Mouse (Mus musculus) heart, adult 18-20 months (tissue): ENCODE results near the gene Prrc2c. TPM values are rescaled to one million over a fixed set of nuclear protein-coding genes. Genes with fewer than 3 reads are reported as not detected.

Source experiments
- microRNA-seq, 2 experiments: library from miRNA; unstranded; fragments of <30 nt; microRNA quantifications; one replicate each; pipeline ENCODE4 v1.2.0; 2022
- total RNA-seq, 2 experiments: library from RNA; stranded (reverse); gene quantifications; 2 replicates each; pipeline ENCODE4 v1.2.3; 2021

The Prrc2c gene
- total RNA-seq, 2 experiments from 2014 or later: 60.7 to 78.1 TPM

Small RNA genes within 50 kb of the gene (microRNA-seq; reads per million reads assigned to microRNA genes)
- gene Gm27616: 0 reads per million in 2 experiments

Other genes with a start within 250 kb of the Prrc2c start
- gene Mettl13, start 192.0 kb downstream of the Prrc2c start, total RNA-seq: 1 to 10 TPM; 4.6 to 4.9 TPM
- 10 to 100 TPM; 19.4 to 24.3 TPM for gene Vamp4, start 170.0 kb downstream of the Prrc2c start, total RNA-seq
- 1 to 10 TPM; 2.9 to 3.9 TPM for gene Myoc, start 101.4 kb downstream of the Prrc2c start, total RNA-seq
- not detected for gene Myocos, start 82.3 kb downstream of the Prrc2c start, total RNA-seq
- not detected for gene Fmo4, start 73.4 kb upstream of the Prrc2c start, total RNA-seq
- gene Fmo1, start 126.1 kb upstream of the Prrc2c start, total RNA-seq: 10 to 100 TPM; 31.4 to 54.9 TPM
- gene Fmo2, start 158.2 kb upstream of the Prrc2c start, total RNA-seq: 10 to 100 TPM; 41.6 to 51.5 TPM
- 1 to 10 TPM in 1 of 2 experiments, not detected in 1; 1.3 TPM for gene Fmo6, start 197.0 kb upstream of the Prrc2c start, total RNA-seq
- 1 to 10 TPM in 1 of 2 experiments, not detected in 1; 1.8 TPM for gene Fmo3, start 244.0 kb upstream of the Prrc2c start, total RNA-seq